Mouse (Mus musculus) kidney, adult 9 months (tissue): ENCODE measurements around the gene 1110004F10Rik.

Source experiments
- DNase-seq: peaks from one replicate; pipeline ENCODE4 v3.0.0; 2022

The 1110004F10Rik gene

GRCm38 (mm10) chr7:116149568-116149967 lies 110.4 kb downstream of the 1110004F10Rik start:
- no peak for DNase-seq

DNA sequence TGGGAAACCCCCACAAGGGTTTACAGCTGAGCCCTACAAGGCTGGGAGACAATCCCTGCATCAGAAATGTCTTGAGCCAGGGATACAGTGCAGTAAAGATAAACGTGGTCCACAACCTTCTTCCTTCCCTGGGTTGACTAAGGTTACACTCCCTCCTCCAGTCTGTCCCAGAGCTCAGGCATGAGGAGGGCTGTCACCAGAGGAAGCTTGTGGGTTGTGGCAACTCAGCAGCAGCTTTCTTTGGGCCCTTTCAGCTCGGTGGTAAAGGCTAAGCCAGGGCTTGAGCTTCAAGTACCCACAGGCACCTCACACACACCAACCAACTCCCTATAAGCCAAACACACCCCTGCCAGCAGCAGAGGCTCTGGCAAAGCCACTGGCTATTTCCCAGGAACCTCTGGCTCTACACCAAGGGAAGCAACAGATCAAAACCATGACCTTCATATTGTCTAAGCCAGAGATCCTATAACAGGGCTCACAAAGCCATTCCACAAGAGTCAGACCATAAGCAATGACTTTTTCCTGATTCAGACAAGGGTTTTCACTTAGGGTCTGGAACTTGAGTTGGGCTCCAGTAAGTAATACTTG lies 114.7 kb downstream of the 1110004F10Rik start:
- DNase-seq = no peak
